Mouse (Mus musculus) liver, adult 2 months (tissue): ENCODE measurements around the gene Klhdc3. TPM values are rescaled to one million over a fixed set of nuclear protein-coding genes. Genes with fewer than 3 reads are reported as not detected.

ENCODE experiments used
- DNase-seq: peaks from one replicate; pipeline ENCODE4 v3.0.0-alpha.2; 2011; ENCODE audit warnings: low read depth, low spot score; ENCODE audit errors: extremely low read depth
- H3K27ac ChIP-seq: fragments of 200-500 bp; replicated peaks from 2 replicates; pipeline ENCODE4 v1.5.1; 2012; ENCODE audit warnings: low read depth, mild to moderate bottlenecking, control low read depth, inconsistent platforms, low read length; ENCODE audit not compliant: insufficient read depth
- H3K27me3 ChIP-seq: fragments of 200-500 bp; 2 replicates; pipeline ENCODE4 v1.6.1; 2012; ENCODE audit warnings: mild to moderate bottlenecking, moderate library complexity, low read length, inconsistent platforms; ENCODE audit not compliant: control insufficient read depth, insufficient read depth
- H3K36me3 ChIP-seq: fragments of 200-500 bp; 2 replicates; pipeline ENCODE4 v1.6.1; 2012; ENCODE audit warnings: low read length, inconsistent platforms; ENCODE audit not compliant: control insufficient read depth, insufficient read depth
- H3K4me1 ChIP-seq: fragments of 200-500 bp; 2 replicates; pipeline ENCODE4 v1.6.1; 2011; ENCODE audit warnings: low read length; ENCODE audit not compliant: control insufficient read depth, insufficient read depth
- H3K4me3 ChIP-seq: fragments of 200-500 bp; 2 replicates; pipeline ENCODE4 v1.5.1; 2011; ENCODE audit warnings: low read depth, mild to moderate bottlenecking, control low read depth, low read length, moderate library complexity; ENCODE audit not compliant: insufficient read depth
- H3K79me2 ChIP-seq: fragments of 200-500 bp; 2 replicates; pipeline ENCODE4 v1.6.1; 2012; ENCODE audit warnings: inconsistent platforms, mild to moderate bottlenecking, low read length, moderate library complexity; ENCODE audit not compliant: control insufficient read depth, insufficient read depth
- H3K9ac ChIP-seq: fragments of 200-500 bp; 2 replicates; pipeline ENCODE4 v1.6.1; 2012; ENCODE audit warnings: low read depth, mild to moderate bottlenecking, control low read depth, inconsistent platforms, low read length
- CTCF ChIP-seq: fragments of 200-500 bp; IDR thresholded peaks from 2 replicates; pipeline ENCODE4 v1.5.1; 2011; ENCODE audit warnings: low read depth, low read length, control low read depth
- POLR2A ChIP-seq: fragments of 200-500 bp; IDR thresholded peaks from 2 replicates; pipeline ENCODE4 v1.6.1; 2011; ENCODE audit warnings: low read length, control low read depth; ENCODE audit not compliant: insufficient read depth; ENCODE audit errors: extremely low read depth
- WGBS: fragments of 180-500 bp; shearing (Covaris S2); methylation state at CpG from one replicate; pipeline ENCODE4 v1.1.7; 2018; 5-methylcytosine and 5-hydroxymethylcytosine counted together
- polyA plus RNA-seq: library from polyadenylated mRNA; depleted of rRNA; stranded (reverse); fragments of >200 nt; gene quantifications from 2 replicates; pipeline ENCODE4 v1.2.3, GENCODE M21; 2012
- total RNA-seq: library from RNA; depleted of rRNA; stranded (reverse); fragments of >200 nt; gene quantifications from 2 replicates; pipeline ENCODE4 v1.2.3, GENCODE M21; 2014

Klhdc3 gene
- total and polyA plus RNA-seq, 2 experiments: 23.9 to 74.6 TPM

- H3K79me2 ChIP-seq: peaks cover 7% of the 10 kb centered on the region; the same call in 1 of the 2 replicates
- H3K27ac ChIP-seq: no peak within 1 kb of the TSS
- H3K4me3 ChIP-seq: peak within 1 kb of the TSS; percentile 9; the same call in 1 of the 2 replicates
- peaks cover 16% of the 10 kb centered on the region for H3K4me1 ChIP-seq
- DNase-seq: peak; percentile 16
- 75% methylated on average over 9 of the region's 9 CpGs for WGBS
- H3K27me3 ChIP-seq: no peaks in the 10 kb centered on the region
- H3K36me3 ChIP-seq: peaks cover 9% of the 10 kb centered on the region
- 0 out of 2 replicates have a peak within 1 kb of the TSS, but pooled peaks have one; percentile 29 for H3K9ac ChIP-seq
- TF ChIP-seq POLR2A (no peak), CTCF (no peak)
Observed at GRCm38 (mm10) chr17:46678416-46678815, 2.3 kb downstream of the Klhdc3 start, which contains the start of gene Mea1. TSS of gene Mea1 (plus strand) at chr17:46678793.

DNA sequence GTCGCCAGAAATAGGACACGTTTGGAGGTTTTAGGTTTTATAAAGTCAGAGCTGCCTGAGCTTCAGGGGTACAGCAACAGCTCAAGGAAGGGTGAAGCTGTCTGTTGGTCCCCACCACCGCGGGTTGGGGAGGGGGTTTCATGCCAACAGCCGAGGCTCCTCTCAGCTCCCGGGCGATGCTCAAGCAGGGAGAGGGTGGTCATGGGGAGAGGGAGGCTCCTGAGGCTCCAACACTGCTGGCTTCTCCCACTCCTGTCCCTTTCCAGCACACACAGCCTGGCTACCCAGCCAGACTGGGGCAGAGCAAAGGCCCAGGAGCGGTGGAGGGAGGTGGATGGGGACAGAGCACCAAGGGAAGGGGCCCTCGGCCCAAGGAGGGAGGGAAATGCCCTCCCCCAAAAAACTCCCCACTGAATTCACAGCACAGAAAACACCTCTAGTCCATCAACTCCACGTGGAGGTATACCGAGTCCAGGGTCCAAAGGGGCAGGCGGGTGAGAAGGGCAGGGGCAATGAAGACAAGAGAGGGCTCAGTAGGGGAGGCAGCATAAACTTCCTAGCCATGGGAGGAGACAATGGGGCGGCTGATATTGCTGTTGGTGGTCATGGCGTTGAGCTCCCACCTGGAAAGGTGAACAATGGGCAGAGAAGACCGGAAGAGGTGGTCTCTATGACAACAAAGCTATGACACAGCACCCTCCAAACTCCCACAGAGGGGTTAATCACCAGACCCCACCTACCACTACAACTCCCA, 6.0 kb downstream of the Klhdc3 start:
- TF ChIP-seq CTCF (no peak), POLR2A (no peak)
- peak; percentile 37 for DNase-seq
- Histone ChIP-seq H3K36me3 (peaks cover 13% of the 10 kb centered on the region), H3K27ac (peak overlapping the region; percentile 87), H3K27me3 (no peaks in the 10 kb centered on the region), H3K9ac (peak overlapping the region; percentile 70), H3K4me1 (peaks cover 15% of the 10 kb centered on the region), H3K79me2 (peaks cover 7% of the 10 kb centered on the region; the same call in 1 of the 2 replicates), H3K4me3 (peak overlapping the region; percentile 51)
- WGBS: 25% methylated on average over 15 of the region's 15 CpGs

GRCm38 (mm10) chr17:46673850-46674529, 6.7 kb downstream of the Klhdc3 start, which contains the start of gene Rrp36:
TSS of gene Rrp36 (minus strand) at chr17:46674352.
- Histone ChIP-seq H3K36me3 (peaks cover 13% of the 10 kb centered on the region), H3K27me3 (no peaks in the 10 kb centered on the region), H3K4me3 (peak within 1 kb of the TSS; percentile 70), H3K79me2 (peaks cover 7% of the 10 kb centered on the region; the same call in 1 of the 2 replicates), H3K4me1 (peaks cover 11% of the 10 kb centered on the region), H3K9ac (peak within 1 kb of the TSS; percentile 76), H3K27ac (peak within 1 kb of the TSS; percentile 87)
- under 1% methylated on average over 43 of the region's 43 CpGs for WGBS
- TF ChIP-seq POLR2A: peak; percentile 83
- TF ChIP-seq CTCF: no peak
- DNase-seq: peak; percentile 94

DNA sequence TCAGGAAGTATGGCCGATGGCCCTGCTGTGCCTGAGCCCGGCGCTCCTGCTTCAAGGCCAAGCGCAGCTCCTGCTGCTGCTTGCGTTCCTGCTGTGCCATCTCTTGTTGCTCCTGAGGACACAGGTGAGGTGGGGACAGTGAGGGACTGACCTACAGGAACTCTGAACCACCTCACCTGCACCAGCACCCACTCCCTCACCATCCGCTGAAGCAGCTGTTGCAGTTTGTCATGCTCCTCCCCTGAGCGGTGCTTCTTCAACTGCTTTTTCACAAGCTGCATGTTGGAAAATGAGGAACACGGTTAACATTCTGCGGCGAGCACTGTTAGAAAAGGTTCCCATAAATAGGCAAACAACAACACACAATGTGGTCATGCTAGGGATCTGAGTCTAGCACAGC, 10.8 kb downstream of the Klhdc3 start:
- Histone ChIP-seq H3K9ac (no peak overlapping the region), H3K4me3 (no peak overlapping the region), H3K36me3 (peaks cover 8% of the 10 kb centered on the region), H3K27me3 (no peaks in the 10 kb centered on the region), H3K79me2 (peaks cover 7% of the 10 kb centered on the region; the same call in 1 of the 2 replicates), H3K4me1 (peaks cover 6% of the 10 kb centered on the region), H3K27ac (no peak overlapping the region)
- no peak for TF ChIP-seq CTCF
- no peak for TF ChIP-seq POLR2A
- DNase-seq: no peak
- 99% methylated on average over 10 of the region's 10 CpGs for WGBS

DNA sequence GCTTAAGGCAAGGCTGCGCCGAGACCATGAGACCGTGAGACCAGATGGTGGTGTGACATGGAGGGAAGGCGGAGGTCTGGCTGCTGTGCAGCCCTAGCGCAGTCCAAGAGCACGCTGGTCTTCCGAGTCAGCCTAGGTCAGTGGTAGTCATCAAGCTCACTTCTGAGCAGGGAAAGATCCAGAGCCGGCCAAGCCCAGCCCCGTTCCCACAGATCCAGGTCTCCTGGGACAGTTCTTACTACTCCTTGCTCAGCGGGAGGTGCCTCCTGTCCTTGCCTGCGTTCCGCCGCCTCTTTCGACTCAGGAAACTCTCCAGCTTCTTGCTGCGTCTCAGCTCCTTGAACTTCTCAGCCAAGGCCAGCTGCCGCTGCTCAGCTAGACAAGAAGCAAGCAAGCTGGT, 13.0 kb downstream of the Klhdc3 start:
- Histone ChIP-seq H3K79me2 (peaks cover 3% of the 10 kb centered on the region; the same call in 1 of the 2 replicates), H3K27ac (no peak overlapping the region), H3K4me3 (no peak overlapping the region), H3K9ac (no peak overlapping the region), H3K4me1 (no peaks in the 10 kb centered on the region), H3K27me3 (no peaks in the 10 kb centered on the region), H3K36me3 (peaks cover 8% of the 10 kb centered on the region)
- DNase-seq: no peak
- WGBS: 95% methylated on average over 16 of the region's 16 CpGs
- TF ChIP-seq POLR2A (no peak), CTCF (no peak)
